Mouse (Mus musculus): Measurements from ENCODE around the gene Cpsf4. TPM values are rescaled to one million over a fixed set of nuclear protein-coding genes. Genes with fewer than 3 reads are reported as not detected.
A peak's percentile ranks its signal among the peaks of the same experiment; 100 is the strongest.
"Not testable (repeated sequence)": the region's sequence is repeated elsewhere in the genome, so short reads cannot be mapped to it uniquely, and the experiment has no call there.

Gene Cpsf4
- polyA plus RNA-seq, 1 experiment = 23.2 TPM

DNA sequence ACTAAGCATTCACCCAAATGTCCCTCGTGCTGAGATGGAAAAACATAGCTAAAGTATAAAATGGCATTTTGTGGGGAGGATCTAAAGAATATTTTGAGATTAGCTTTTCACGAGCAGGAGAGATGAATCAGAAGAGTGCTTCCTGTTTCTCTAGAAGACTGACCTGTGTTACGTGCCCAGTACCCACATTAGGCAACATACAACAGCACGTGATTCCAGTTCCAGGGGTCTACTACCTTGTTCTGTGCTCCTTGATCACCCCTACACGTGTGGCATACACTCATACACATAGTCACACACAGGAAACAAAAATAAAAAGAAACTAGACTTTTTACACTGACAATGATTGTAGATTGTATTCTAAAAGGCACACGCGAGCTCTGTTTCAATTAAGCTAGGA, 33.4 kb downstream of the Cpsf4 start:
- WGBS = 54% methylated on average over 7 of the region's 7 CpGs
- peaks cover 2% of the 10 kb centered on the region for H3K4me1 ChIP-seq (ENCODE audit: control insufficient read depth, insufficient read depth, insufficient read length, low read length)
- no peak overlapping the region for H3K4me3 ChIP-seq (ENCODE audit: low read depth, low read length)
- H3K36me3 ChIP-seq (ENCODE audit: control insufficient read depth, insufficient read depth, low read length) = peaks cover 15% of the 10 kb centered on the region
- H3K27ac ChIP-seq (ENCODE audit: insufficient read depth, low read depth, low read length) = peak overlapping the region; percentile 64
- TF ChIP-seq CTCF (IDR thresholded peaks at IDR 0.05; ENCODE audit: extremely low read depth, insufficient read length, insufficient replicate concordance, low read depth, low read length) (no peak), POLR2A (IDR thresholded peaks at IDR 0.05; ENCODE audit: low read depth, low read length) (no peak)
- no peaks in the 10 kb centered on the region for H3K27me3 ChIP-seq (ENCODE audit: control insufficient read depth, insufficient read depth, low read length)

DNA sequence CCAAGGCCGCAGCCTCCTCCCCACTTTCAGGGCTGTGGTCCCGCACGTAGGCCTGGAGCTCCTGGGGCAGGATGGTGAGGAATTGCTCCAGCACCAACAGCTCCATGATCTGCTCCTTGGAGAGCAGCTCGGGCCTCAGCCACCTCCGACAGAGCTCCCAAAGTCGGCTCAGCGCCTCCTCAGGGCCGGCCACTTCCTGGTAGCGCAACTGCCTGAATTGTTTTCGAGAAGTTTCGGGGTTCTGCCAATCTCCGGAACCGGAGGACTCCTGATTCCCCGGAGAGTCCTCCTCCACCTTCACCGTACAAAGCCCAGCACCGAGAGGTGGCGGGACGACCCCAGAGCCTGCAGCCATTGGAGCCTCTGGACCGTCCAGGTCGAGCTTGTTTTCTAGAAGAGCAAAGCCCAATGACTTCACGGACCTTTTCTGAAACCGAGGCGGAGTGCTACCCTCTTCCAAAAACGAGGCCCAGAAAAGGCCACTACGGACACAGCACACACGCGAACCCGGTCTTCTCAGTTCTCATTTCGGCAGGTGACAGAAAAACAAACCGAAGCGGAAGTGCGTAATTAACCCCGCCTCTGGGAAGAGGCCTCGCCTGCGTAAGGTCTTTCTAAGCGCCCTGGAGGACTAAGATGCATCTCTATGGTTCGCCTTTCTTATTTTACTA, 34.4 kb downstream of the Cpsf4 start, which contains the start of gene Zkscan14:
Gene Zkscan14 (minus strand): TSS at position 548 of the 671 bp plus-strand sequence.
- H3K36me3 ChIP-seq (ENCODE audit: control insufficient read depth, insufficient read depth, low read length) = peaks cover 8% of the 10 kb centered on the region; the same call in 1 of the 2 replicates
- peaks cover 7% of the 10 kb centered on the region for H3K4me1 ChIP-seq (ENCODE audit: control insufficient read depth, insufficient read depth, insufficient read length, low read length)
- H3K27ac ChIP-seq (ENCODE audit: insufficient read depth, low read depth, low read length) = peak within 1 kb of the TSS; percentile 74
- no peaks in the 10 kb centered on the region for H3K27me3 ChIP-seq (ENCODE audit: control insufficient read depth, insufficient read depth, low read length)
- under 1% methylated on average over 37 of the region's 37 CpGs for WGBS
- H3K4me3 ChIP-seq (ENCODE audit: low read depth, low read length) = peak within 1 kb of the TSS; percentile 84
- TF ChIP-seq POLR2A (IDR thresholded peaks at IDR 0.05; ENCODE audit: low read depth, low read length) (peak; percentile 64; the same call in 1 of the 2 replicates), CTCF (IDR thresholded peaks at IDR 0.05; ENCODE audit: extremely low read depth, insufficient read length, insufficient replicate concordance, low read depth, low read length) (no peak)

DNA sequence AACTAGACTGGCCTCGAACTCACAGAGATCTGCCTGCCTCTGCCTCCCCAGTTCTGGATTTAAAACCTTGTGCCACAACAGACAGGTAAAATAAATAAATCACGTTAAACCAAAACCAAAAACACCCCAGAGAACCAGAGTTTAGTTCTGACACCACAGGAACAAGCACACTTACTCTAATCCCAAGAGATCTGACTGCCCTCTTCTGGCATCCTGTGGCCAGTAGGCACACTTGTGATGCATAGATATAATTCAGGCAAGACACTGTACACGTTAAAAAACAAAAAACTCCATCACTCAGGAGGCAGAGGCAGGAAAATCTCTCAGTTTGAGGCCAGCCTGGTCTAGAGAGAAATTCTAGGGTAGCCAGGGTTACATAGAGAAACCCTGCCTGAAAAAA, 35.4 kb downstream of the Cpsf4 start:
- peaks cover 8% of the 10 kb centered on the region for H3K36me3 ChIP-seq (ENCODE audit: control insufficient read depth, insufficient read depth, low read length)
- peaks cover 7% of the 10 kb centered on the region for H3K4me1 ChIP-seq (ENCODE audit: control insufficient read depth, insufficient read depth, insufficient read length, low read length)
- H3K27me3 ChIP-seq (ENCODE audit: control insufficient read depth, insufficient read depth, low read length) = no peaks in the 10 kb centered on the region
- 43% methylated on average over 3 of the region's 3 CpGs for WGBS
- no peak for TF ChIP-seq CTCF (IDR thresholded peaks at IDR 0.05; ENCODE audit: extremely low read depth, insufficient read length, insufficient replicate concordance, low read depth, low read length)
- H3K27ac ChIP-seq (ENCODE audit: insufficient read depth, low read depth, low read length) = no peak overlapping the region
- no peak overlapping the region for H3K4me3 ChIP-seq (ENCODE audit: low read depth, low read length)

DNA sequence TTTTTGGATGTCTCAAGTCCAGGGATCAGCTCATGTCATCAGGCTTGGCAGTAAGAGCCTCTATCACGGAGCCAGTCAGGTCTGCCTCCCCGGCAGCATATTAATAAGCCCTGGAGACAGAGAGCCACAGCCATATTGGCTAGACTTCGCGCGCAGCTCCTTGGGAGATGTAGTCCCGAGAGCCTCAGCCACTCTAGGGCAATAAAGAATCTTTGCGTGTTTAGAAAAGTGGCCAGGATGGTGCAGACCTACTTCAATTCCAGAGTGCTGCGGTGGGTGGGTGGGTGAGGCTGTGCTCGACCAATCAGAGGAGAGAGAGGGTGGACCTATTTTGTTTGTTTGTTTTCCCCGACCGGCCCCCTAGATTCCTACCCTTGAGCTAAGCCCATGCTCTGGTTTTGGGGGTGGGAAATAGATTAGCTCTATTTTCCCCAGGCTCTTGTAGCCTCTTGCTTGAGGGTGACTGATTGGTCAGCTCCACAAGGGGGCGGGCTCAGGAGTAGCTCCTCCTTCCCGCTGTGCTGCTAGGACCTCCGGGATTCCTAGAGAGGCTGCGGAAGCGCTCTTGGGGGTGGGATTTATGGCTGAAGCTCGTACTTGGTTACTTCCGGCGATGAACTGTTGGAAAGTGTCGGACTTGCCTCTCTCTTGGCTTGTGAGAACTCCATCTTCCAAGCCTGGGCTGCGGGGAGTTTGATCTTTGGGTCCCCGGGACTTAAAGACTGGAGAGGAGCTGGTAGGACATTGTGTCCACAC, 37.1 kb downstream of the Cpsf4 start, which contains the start of gene Zkscan5:
Gene Zkscan5 (plus strand): TSS at position 627 of the 756 bp plus-strand sequence.
- peaks cover 7% of the 10 kb centered on the region for H3K4me1 ChIP-seq (ENCODE audit: control insufficient read depth, insufficient read depth, insufficient read length, low read length)
- peak within 1 kb of the TSS; percentile 67 for H3K27ac ChIP-seq (ENCODE audit: insufficient read depth, low read depth, low read length)
- H3K27me3 ChIP-seq (ENCODE audit: control insufficient read depth, insufficient read depth, low read length) = no peaks in the 10 kb centered on the region
- peak; percentile 65 for TF ChIP-seq POLR2A (IDR thresholded peaks at IDR 0.05; ENCODE audit: low read depth, low read length)
- TF ChIP-seq CTCF (IDR thresholded peaks at IDR 0.05; ENCODE audit: extremely low read depth, insufficient read length, insufficient replicate concordance, low read depth, low read length) = no peak
- peaks cover 5% of the 10 kb centered on the region for H3K36me3 ChIP-seq (ENCODE audit: control insufficient read depth, insufficient read depth, low read length)
- H3K4me3 ChIP-seq (ENCODE audit: low read depth, low read length) = peak within 1 kb of the TSS; percentile 74
- WGBS = 2% methylated on average over 22 of the region's 22 CpGs

DNA sequence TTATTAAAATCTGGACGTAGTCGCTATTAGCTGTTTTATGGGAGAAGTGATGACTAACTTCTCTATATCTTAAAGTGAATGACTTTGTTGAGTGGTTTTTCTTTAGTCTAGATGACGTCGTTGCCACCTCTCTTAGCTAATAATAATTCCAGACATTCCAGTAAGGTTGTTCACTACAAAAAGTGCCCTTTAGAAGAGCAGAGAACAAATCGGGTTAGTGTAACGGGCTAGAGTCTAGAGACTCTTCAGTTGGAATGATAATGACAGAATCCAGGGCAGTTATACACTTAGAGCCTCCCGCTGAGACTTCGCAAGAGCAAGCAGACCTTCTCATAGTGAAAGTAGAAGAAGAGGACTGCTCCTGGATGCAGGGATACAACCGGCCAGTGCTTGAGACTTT, 38.0 kb downstream of the Cpsf4 start:
- TF ChIP-seq POLR2A (IDR thresholded peaks at IDR 0.05; ENCODE audit: low read depth, low read length) = no peak
- H3K27ac ChIP-seq (ENCODE audit: insufficient read depth, low read depth, low read length) = no peak overlapping the region
- H3K36me3 ChIP-seq (ENCODE audit: control insufficient read depth, insufficient read depth, low read length) = peaks cover 5% of the 10 kb centered on the region
- peaks cover 7% of the 10 kb centered on the region for H3K4me1 ChIP-seq (ENCODE audit: control insufficient read depth, insufficient read depth, insufficient read length, low read length)
- peak overlapping the region; percentile 47 for H3K4me3 ChIP-seq (ENCODE audit: low read depth, low read length)
- 5% methylated on average over 9 of the region's 9 CpGs for WGBS
- no peaks in the 10 kb centered on the region for H3K27me3 ChIP-seq (ENCODE audit: control insufficient read depth, insufficient read depth, low read length)

DNA sequence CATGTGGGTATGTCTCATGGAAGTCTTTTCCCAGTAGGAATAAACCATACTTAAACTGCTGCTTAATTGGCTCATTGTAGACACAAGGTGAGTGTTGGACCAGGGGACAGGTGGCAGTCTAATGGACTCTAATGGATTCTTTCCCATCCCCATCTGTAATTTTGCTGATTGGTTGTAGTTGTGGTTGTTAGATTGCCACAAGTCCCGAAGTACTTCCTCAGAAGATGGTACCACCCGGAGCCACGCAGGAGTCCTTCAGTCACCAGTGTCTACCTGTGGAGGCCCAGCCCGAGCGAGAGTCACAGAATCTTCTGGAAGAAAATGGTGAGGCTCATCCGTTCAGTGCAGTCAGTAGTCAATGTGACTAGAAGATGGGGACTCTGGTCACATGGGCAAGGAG, 40.4 kb downstream of the Cpsf4 start:
- no peak overlapping the region for H3K4me3 ChIP-seq (ENCODE audit: low read depth, low read length)
- H3K27ac ChIP-seq (ENCODE audit: insufficient read depth, low read depth, low read length) = no peak overlapping the region
- TF ChIP-seq CTCF (IDR thresholded peaks at IDR 0.05; ENCODE audit: extremely low read depth, insufficient read length, insufficient replicate concordance, low read depth, low read length) (no peak), POLR2A (IDR thresholded peaks at IDR 0.05; ENCODE audit: low read depth, low read length) (no peak)
- H3K4me1 ChIP-seq (ENCODE audit: control insufficient read depth, insufficient read depth, insufficient read length, low read length) = peaks cover 7% of the 10 kb centered on the region
- peaks cover 9% of the 10 kb centered on the region for H3K36me3 ChIP-seq (ENCODE audit: control insufficient read depth, insufficient read depth, low read length)
- WGBS = 96% methylated on average over 6 of the region's 6 CpGs
- no peaks in the 10 kb centered on the region for H3K27me3 ChIP-seq (ENCODE audit: control insufficient read depth, insufficient read depth, low read length)

DNA sequence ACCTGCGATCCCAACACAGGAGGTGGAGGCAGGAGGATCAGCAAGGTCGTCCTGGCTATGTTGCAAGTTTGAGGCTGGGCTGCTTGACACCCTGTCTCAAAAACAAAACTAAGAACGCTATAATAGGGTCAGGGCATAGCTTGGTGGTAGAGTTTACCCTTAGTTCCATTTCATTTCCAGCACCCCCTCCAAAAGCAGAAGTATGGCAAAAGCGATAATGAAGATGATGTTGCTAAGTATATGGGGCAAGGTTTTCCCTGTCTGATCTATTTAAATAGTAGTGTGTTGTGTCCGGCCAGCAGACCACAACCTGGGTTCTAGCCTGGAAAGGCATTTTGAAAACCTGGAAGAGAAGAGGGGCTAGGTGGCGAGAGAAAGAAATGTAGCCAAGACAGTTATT, 40.9 kb downstream of the Cpsf4 start:
- H3K4me3 ChIP-seq (ENCODE audit: low read depth, low read length) = no peak overlapping the region
- H3K27me3 ChIP-seq (ENCODE audit: control insufficient read depth, insufficient read depth, low read length) = no peaks in the 10 kb centered on the region
- no peak overlapping the region for H3K27ac ChIP-seq (ENCODE audit: insufficient read depth, low read depth, low read length)
- WGBS = 63% methylated on average over 6 of the region's 6 CpGs
- H3K4me1 ChIP-seq (ENCODE audit: control insufficient read depth, insufficient read depth, insufficient read length, low read length) = peaks cover 7% of the 10 kb centered on the region
- TF ChIP-seq CTCF (IDR thresholded peaks at IDR 0.05; ENCODE audit: extremely low read depth, insufficient read length, insufficient replicate concordance, low read depth, low read length) = no peak
- peaks cover 13% of the 10 kb centered on the region for H3K36me3 ChIP-seq (ENCODE audit: control insufficient read depth, insufficient read depth, low read length)

DNA sequence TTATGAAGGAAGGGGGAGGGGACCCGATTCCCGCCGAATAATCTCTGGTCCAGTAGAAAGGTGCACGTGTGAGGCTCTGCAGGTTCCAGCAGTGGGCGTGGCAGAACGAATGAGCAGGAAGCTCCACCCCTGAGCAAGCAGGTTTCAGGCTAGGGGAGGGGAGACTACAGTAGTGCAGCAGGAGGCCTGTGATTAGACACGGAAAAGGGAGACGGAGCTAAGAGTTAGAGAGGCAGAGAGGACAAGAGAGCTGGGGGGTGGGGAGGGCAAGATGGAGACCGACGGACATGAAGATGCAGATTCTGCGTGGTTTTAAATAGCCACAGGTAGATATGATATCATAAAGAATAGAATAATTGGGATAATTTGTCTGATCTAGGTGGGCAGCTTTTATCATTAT, 41.4 kb downstream of the Cpsf4 start:
- WGBS = 27% methylated on average over 11 of the region's 11 CpGs
- H3K4me3 ChIP-seq (ENCODE audit: low read depth, low read length); H3K4me1 ChIP-seq (ENCODE audit: control insufficient read depth, insufficient read depth, insufficient read length, low read length); H3K27me3 ChIP-seq (ENCODE audit: control insufficient read depth, insufficient read depth, low read length); H3K27ac ChIP-seq (ENCODE audit: insufficient read depth, low read depth, low read length): not testable (repeated sequence)
- H3K36me3 ChIP-seq (ENCODE audit: control insufficient read depth, insufficient read depth, low read length) = peaks cover 13% of the 10 kb centered on the region
